In genomic region chr7:25238015-25238706, GRCm38 (mm10) we compare ENCODE assay signal across 8 mouse cellular contexts. TPM values are rescaled to one million over a fixed set of nuclear protein-coding genes. Genes with fewer than 3 reads are reported as not detected.
DNase-seq lines count a peak whose midpoint lies in the region; ATAC-seq lines count a peak whose summit lies in the region.

No protein-coding gene starts in this region.

- peak; percentile 94 for ATAC-seq in hindbrain, embryonic 16.5 days

- H3K9ac ChIP-seq in hindbrain, embryonic 16.5 days (ENCODE audit: low read depth, low read length): peak overlapping the region; percentile 55

- peaks cover 10% of the 10 kb centered on the region for H3K36me3 ChIP-seq in hindbrain, embryonic 16.5 days (ENCODE audit: control insufficient read depth, insufficient read depth, low read length)
- peaks cover 8% of the 10 kb centered on the region for H3K36me3 ChIP-seq in macrophage (ENCODE audit: inconsistent target)

- H3K27ac ChIP-seq in hindbrain, embryonic 16.5 days (ENCODE audit: low read depth, low read length): peak overlapping the region; percentile 91
- peak overlapping the region; percentile 83 for H3K27ac ChIP-seq in macrophage

- peak overlapping the region; percentile 83 for H3K4me3 ChIP-seq in hindbrain, embryonic 16.5 days (ENCODE audit: low read length)
- peak overlapping the region; percentile 40 for H3K4me3 ChIP-seq in macrophage (ENCODE audit: inconsistent target)

- H3K79me2 ChIP-seq in macrophage (ENCODE audit: inconsistent target): peaks cover 41% of the 10 kb centered on the region

- DNase-seq in WW6 (ENCODE audit: low read depth, low spot score): peak; percentile 88
- peak; percentile 69 to 85 for DNase-seq in cerebellum, postnatal 4 days (ENCODE audit: low spot score in 2 of 2)
- peak; percentile 93 for DNase-seq in gastrocnemius, adult 18-20 months (ENCODE audit: low spot score)
- peak; percentile 92 to 96 for DNase-seq in left cerebral cortex, adult 18-20 months (ENCODE audit: low spot score in 2 of 2)
- peak; percentile 97 for DNase-seq in right cerebral cortex, adult 18-20 months
- DNase-seq in urinary bladder, postnatal 10 days (ENCODE audit: low spot score): peak; percentile 67

- no peaks in the 10 kb centered on the region for H3K27me3 ChIP-seq in hindbrain, embryonic 16.5 days (replicated peaks; ENCODE audit: control insufficient read depth, insufficient read depth, low read length)

- WGBS in hindbrain, embryonic 16.5 days: under 1% methylated on average over 23 of the region's 23 CpGs
- under 1% methylated on average over 23 of the region's 23 CpGs for WGBS in macrophage (ENCODE audit: missing documents)

- peaks cover 28% of the 10 kb centered on the region for H3K4me1 ChIP-seq in hindbrain, embryonic 16.5 days (ENCODE audit: control insufficient read depth, insufficient read depth, low read depth, low read length)

- H3K9me3 ChIP-seq in hindbrain, embryonic 16.5 days (ENCODE audit: control insufficient read depth, low read length): no peaks in the 10 kb centered on the region

- H3K4me2 ChIP-seq in hindbrain, embryonic 16.5 days (ENCODE audit: low read length): peak overlapping the region; percentile 78

RNA-seq across cellular contexts. Expression of gene Gsk3a, which starts 0.5 kb away (rescaled TPM):
- 10 to 100 TPM; 83.2 to 83.8 TPM for total RNA-seq in gastrocnemius, adult 18-20 months (2021)
- 13.0 and 16.4 TPM in 2 replicates for polyA plus RNA-seq in hindbrain, embryonic 16.5 days (2015; fragmentation: Nextera tagmentation; extraction: Ambion mirVana)
- total RNA-seq in left cerebral cortex, adult 18-20 months (2021): 100 to 1,000 TPM; 215 to 224 TPM
- 10 to 100 TPM; 15.6 to 63.9 (median 38.0) TPM for total RNA-seq in macrophage (2018; cell fraction: chromatin; rRNA removed)
- 10 to 100 TPM; 50.6 to 70.6 (median 58.9) TPM for total RNA-seq in macrophage (2018; cell fraction: cytosol; rRNA removed)
- total RNA-seq in macrophage (2018; cell fraction: nucleus; rRNA removed): 10 to 100 TPM; 21.7 to 69.9 (median 44.3) TPM
- polyA plus RNA-seq in macrophage (2018): 51.8 to 78.1 TPM (median 55.3 TPM) in 3 replicates

RNA-seq across cellular contexts. Expression of gene Erf, which starts 12.4 kb away (rescaled TPM):
- total RNA-seq in gastrocnemius, adult 18-20 months (2021): 1 to 10 TPM; 5.7 to 7.3 TPM
- polyA plus RNA-seq in hindbrain, embryonic 16.5 days (2015; fragmentation: Nextera tagmentation; extraction: Ambion mirVana): 3.7 and 4.3 TPM in 2 replicates
- 10 to 100 TPM; 60.8 to 65.2 TPM for total RNA-seq in left cerebral cortex, adult 18-20 months (2021)
- total RNA-seq in macrophage (2018; cell fraction: chromatin; rRNA removed): 10 to 100 TPM in 15 of 26 experiments, 1 to 10 TPM in 11; 7.1 to 19.7 (median 10.7) TPM
- 10 to 100 TPM in 24 of 26 experiments, 1 to 10 TPM in 2; 8.5 to 19.3 (median 12.5) TPM for total RNA-seq in macrophage (2018; cell fraction: cytosol; rRNA removed)
- total RNA-seq in macrophage (2018; cell fraction: nucleus; rRNA removed): 10 to 100 TPM in 19 of 26 experiments, 1 to 10 TPM in 7; 6.8 to 20.6 (median 13.6) TPM
- 11.9 to 14.5 TPM (median 14.2 TPM) in 3 replicates for polyA plus RNA-seq in macrophage (2018)

RNA-seq across cellular contexts. Expression of gene Zfp526, which starts 16.9 kb away (rescaled TPM):
- 1 to 10 TPM; 4.7 to 5.3 TPM for total RNA-seq in gastrocnemius, adult 18-20 months (2021)
- 1.6 and 1.8 TPM in 2 replicates for polyA plus RNA-seq in hindbrain, embryonic 16.5 days (2015; fragmentation: Nextera tagmentation; extraction: Ambion mirVana)
- total RNA-seq in left cerebral cortex, adult 18-20 months (2021): 10 to 100 TPM; 10.6 to 11.4 TPM
- total RNA-seq in macrophage (2018; cell fraction: chromatin; rRNA removed): 10 to 100 TPM in 4 of 26 experiments, 1 to 10 TPM in 21, under 1 TPM in 1; 0.87 to 15.3 (median 5.3) TPM
- 1 to 10 TPM; 1.2 to 8.6 (median 5.0) TPM for total RNA-seq in macrophage (2018; cell fraction: cytosol; rRNA removed)
- total RNA-seq in macrophage (2018; cell fraction: nucleus; rRNA removed): 10 to 100 TPM in 3 of 26 experiments, 1 to 10 TPM in 22, under 1 TPM in 1; 0.96 to 15.9 (median 4.5) TPM
- 4.1 to 4.8 TPM (median 4.5 TPM) in 3 replicates for polyA plus RNA-seq in macrophage (2018)

RNA-seq across cellular contexts. Expression of gene Dedd2, which starts 17.7 kb away (rescaled TPM):
- total RNA-seq in gastrocnemius, adult 18-20 months (2021): 1 to 10 TPM; 8.3 to 8.4 TPM
- polyA plus RNA-seq in hindbrain, embryonic 16.5 days (2015; fragmentation: Nextera tagmentation; extraction: Ambion mirVana): 14.2 and 14.8 TPM in 2 replicates
- total RNA-seq in left cerebral cortex, adult 18-20 months (2021): 10 to 100 TPM; 24.2 to 26.7 TPM
- total RNA-seq in macrophage (2018; cell fraction: chromatin; rRNA removed): 10 to 100 TPM in 10 of 26 experiments, 1 to 10 TPM in 15, under 1 TPM in 1; 0.62 to 26.5 (median 6.3) TPM
- total RNA-seq in macrophage (2018; cell fraction: cytosol; rRNA removed): 1 to 10 TPM; 1.6 to 9.0 (median 5.1) TPM
- 10 to 100 TPM in 4 of 26 experiments, 1 to 10 TPM in 22; 1.8 to 19.3 (median 5.6) TPM for total RNA-seq in macrophage (2018; cell fraction: nucleus; rRNA removed)
- 2.2 to 9.2 TPM (median 3.1 TPM) in 3 replicates for polyA plus RNA-seq in macrophage (2018)

RNA-seq across cellular contexts. Expression of gene Cic, which starts 29.3 kb away (rescaled TPM):
- total RNA-seq in gastrocnemius, adult 18-20 months (2021): 10 to 100 TPM; 34.8 to 38.3 TPM
- 31.0 and 36.4 TPM in 2 replicates for polyA plus RNA-seq in hindbrain, embryonic 16.5 days (2015; fragmentation: Nextera tagmentation; extraction: Ambion mirVana)
- 100 to 1,000 TPM; 212 to 225 TPM for total RNA-seq in left cerebral cortex, adult 18-20 months (2021)
- 100 to 1,000 TPM in 24 of 26 experiments, 10 to 100 TPM in 2; 63.5 to 495 (median 311) TPM for total RNA-seq in macrophage (2018; cell fraction: chromatin; rRNA removed)
- total RNA-seq in macrophage (2018; cell fraction: cytosol; rRNA removed): 100 to 1,000 TPM; 146 to 312 (median 230) TPM
- 100 to 1,000 TPM; 124 to 500 (median 278) TPM for total RNA-seq in macrophage (2018; cell fraction: nucleus; rRNA removed)
- 88.9 to 139 TPM (median 118 TPM) in 3 replicates for polyA plus RNA-seq in macrophage (2018)

Comparison
In these comparisons a context has a peak if more than half of its experiments do, and no peak if none do; other contexts are left out.
1. Peak in every context shown above with its lines: DNase-seq, ATAC-seq, H3K4me3 ChIP-seq and H3K27ac ChIP-seq.
2. RNA of gene Erf, which starts 12.4 kb away (total RNA-seq): 60.8 to 65.2 TPM in left cerebral cortex, adult 18-20 months; 5.7 to 7.3 TPM in gastrocnemius, adult 18-20 months; every median in the first group is over 4 times any median in the second.